Mouse (Mus musculus): ENCODE data around the gene Cep83. TPM values are rescaled to one million over a fixed set of nuclear protein-coding genes. Genes with fewer than 3 reads are reported as not detected.
A peak's percentile ranks its signal among the peaks of the same experiment; 100 is the strongest.

Gene Cep83
- polyA plus RNA-seq, 3 experiments from 2014 or later, result 16.1 to 24.7 (median 22.1) TPM

- ATAC-seq, result peak; percentile 92
Observed at GRCm38 (mm10) chr10:94827890-94828733, 139.7 kb downstream of the Cep83 start.

GRCm38 (mm10) chr10:94828734-94829230, 140.3 kb downstream of the Cep83 start:
- ATAC-seq, result no peak

- ATAC-seq, result peak; percentile 60
Observed at GRCm38 (mm10) chr10:94829407-94829806, 141.0 kb downstream of the Cep83 start.

- ATAC-seq, result no peak
Observed at GRCm38 (mm10) chr10:94835874-94836273, 147.4 kb downstream of the Cep83 start.
